Mouse (Mus musculus): ENCODE results near the gene Syngr1. TPM values are rescaled to one million over a fixed set of nuclear protein-coding genes. Genes with fewer than 3 reads are reported as not detected.

Syngr1 gene
- polyA plus RNA-seq, 1 experiment from 2014 or later: 38.6 TPM

GRCm38 (mm10) chr15:80098809-80099208 lies 7.7 kb downstream of the Syngr1 start:
- Histone ChIP-seq H3K4me1 (replicated peaks; ENCODE audit: control insufficient read depth, insufficient read depth, low read length) (peaks cover 40% of the 10 kb centered on the region), H3K9ac (ENCODE audit: low read depth, low read length) (peak overlapping the region; percentile 46), H3K27ac (ENCODE audit: low read depth, low read length) (no peak overlapping the region; the same call in 1 of the 2 replicates), H3K4me2 (peak overlapping the region; percentile 55), H3K36me3 (ENCODE audit: control insufficient read depth, insufficient read depth, low read length) (no peaks in the 10 kb centered on the region), H3K27me3 (replicated peaks; ENCODE audit: control insufficient read depth, insufficient read depth, low read length) (no peaks in the 10 kb centered on the region; the same call in 1 of the 2 replicates), H3K4me3 (ENCODE audit: low read depth, low read length) (no peak overlapping the region), H3K9me3 (ENCODE audit: control insufficient read depth, low read length) (no peaks in the 10 kb centered on the region)
- DNase-seq (ENCODE audit: low spot score) (no peak), ATAC-seq (replicated peaks; ENCODE audit: low FRiP score) (no peak)
- 24% methylated on average over 9 of the region's 9 CpGs for WGBS

- DNase-seq (ENCODE audit: low spot score): no peak
- Histone ChIP-seq H3K4me1 (replicated peaks; ENCODE audit: control insufficient read depth, insufficient read depth, low read length) (peaks cover 40% of the 10 kb centered on the region), H3K4me2 (no peak overlapping the region), H3K4me3 (ENCODE audit: low read depth, low read length) (no peak overlapping the region), H3K36me3 (ENCODE audit: control insufficient read depth, insufficient read depth, low read length) (no peaks in the 10 kb centered on the region), H3K9me3 (ENCODE audit: control insufficient read depth, low read length) (no peaks in the 10 kb centered on the region), H3K27me3 (replicated peaks; ENCODE audit: control insufficient read depth, insufficient read depth, low read length) (no peaks in the 10 kb centered on the region; the same call in 1 of the 2 replicates), H3K27ac (ENCODE audit: low read depth, low read length) (no peak overlapping the region), H3K9ac (ENCODE audit: low read depth, low read length) (no peak overlapping the region)
- 79% methylated on average over 3 of the region's 3 CpGs for WGBS
- ATAC-seq (replicated peaks; ENCODE audit: low FRiP score): no peak
Observed at GRCm38 (mm10) chr15:80099477-80099876, 8.3 kb downstream of the Syngr1 start.

GRCm38 (mm10) chr15:80100196-80100595 lies 9.1 kb downstream of the Syngr1 start:
- no peak for ATAC-seq (replicated peaks; ENCODE audit: low FRiP score)
- H3K4me1 ChIP-seq (replicated peaks; ENCODE audit: control insufficient read depth, insufficient read depth, low read length): peaks cover 47% of the 10 kb centered on the region
- DNase-seq (ENCODE audit: low spot score): no peak
- H3K9me3 ChIP-seq (ENCODE audit: control insufficient read depth, low read length): no peaks in the 10 kb centered on the region
- H3K27me3 ChIP-seq (replicated peaks; ENCODE audit: control insufficient read depth, insufficient read depth, low read length): no peaks in the 10 kb centered on the region; the same call in 1 of the 2 replicates
- H3K9ac ChIP-seq (ENCODE audit: low read depth, low read length): no peak overlapping the region
- 78% methylated on average over 3 of the region's 3 CpGs for WGBS
- H3K27ac ChIP-seq (ENCODE audit: low read depth, low read length): no peak overlapping the region
- no peak overlapping the region for H3K4me3 ChIP-seq (ENCODE audit: low read depth, low read length)
- H3K36me3 ChIP-seq (ENCODE audit: control insufficient read depth, insufficient read depth, low read length): no peaks in the 10 kb centered on the region
- no peak overlapping the region for H3K4me2 ChIP-seq

GRCm38 (mm10) chr15:80100871-80101270 lies 9.7 kb downstream of the Syngr1 start:
- WGBS: 73% methylated on average over 10 of the region's 10 CpGs
- ATAC-seq (replicated peaks; ENCODE audit: low FRiP score): no peak
- H3K4me2 ChIP-seq: no peak overlapping the region

GRCm38 (mm10) chr15:80101503-80101902 lies 10.4 kb downstream of the Syngr1 start:
- DNase-seq (ENCODE audit: low spot score) (no peak), ATAC-seq (replicated peaks; ENCODE audit: low FRiP score) (no peak)
- Histone ChIP-seq H3K4me3 (ENCODE audit: low read depth, low read length) (no peak overlapping the region), H3K27ac (ENCODE audit: low read depth, low read length) (no peak overlapping the region), H3K4me1 (replicated peaks; ENCODE audit: control insufficient read depth, insufficient read depth, low read length) (peaks cover 44% of the 10 kb centered on the region), H3K27me3 (replicated peaks; ENCODE audit: control insufficient read depth, insufficient read depth, low read length) (no peaks in the 10 kb centered on the region; the same call in 1 of the 2 replicates), H3K4me2 (no peak overlapping the region), H3K36me3 (ENCODE audit: control insufficient read depth, insufficient read depth, low read length) (no peaks in the 10 kb centered on the region), H3K9ac (ENCODE audit: low read depth, low read length) (no peak overlapping the region), H3K9me3 (ENCODE audit: control insufficient read depth, low read length) (no peaks in the 10 kb centered on the region)
- 85% methylated on average over 6 of the region's 6 CpGs for WGBS

More at GRCm38 (mm10) chr15:80100871-80101270, 9.7 kb downstream of the Syngr1 start:
- Histone ChIP-seq H3K4me1 (replicated peaks; ENCODE audit: control insufficient read depth, insufficient read depth, low read length) (peaks cover 49% of the 10 kb centered on the region), H3K4me3 (ENCODE audit: low read depth, low read length) (no peak overlapping the region), H3K36me3 (ENCODE audit: control insufficient read depth, insufficient read depth, low read length) (no peaks in the 10 kb centered on the region), H3K9ac (ENCODE audit: low read depth, low read length) (no peak overlapping the region), H3K27ac (ENCODE audit: low read depth, low read length) (no peak overlapping the region), H3K27me3 (replicated peaks; ENCODE audit: control insufficient read depth, insufficient read depth, low read length) (no peaks in the 10 kb centered on the region; the same call in 1 of the 2 replicates), H3K9me3 (ENCODE audit: control insufficient read depth, low read length) (no peaks in the 10 kb centered on the region)
- no peak for DNase-seq (ENCODE audit: low spot score)

- Histone ChIP-seq H3K4me1 (replicated peaks; ENCODE audit: control insufficient read depth, insufficient read depth, low read length) (peaks cover 35% of the 10 kb centered on the region), H3K27me3 (replicated peaks; ENCODE audit: control insufficient read depth, insufficient read depth, low read length) (no peaks in the 10 kb centered on the region; the same call in 1 of the 2 replicates), H3K4me3 (ENCODE audit: low read depth, low read length) (no peak overlapping the region)
Observed at GRCm38 (mm10) chr15:80102495-80102894, 11.4 kb downstream of the Syngr1 start.

GRCm38 (mm10) chr15:80105490-80106410 lies 14.6 kb downstream of the Syngr1 start:
- DNase-seq (ENCODE audit: low spot score) (no peak), ATAC-seq (replicated peaks; ENCODE audit: low FRiP score) (peak; percentile 64)
- Histone ChIP-seq H3K27ac (ENCODE audit: low read depth, low read length) (peak overlapping the region; percentile 17; the same call in 1 of the 2 replicates), H3K4me1 (replicated peaks; ENCODE audit: control insufficient read depth, insufficient read depth, low read length) (peaks cover 15% of the 10 kb centered on the region), H3K4me2 (peak overlapping the region; percentile 3; the same call in 1 of the 2 replicates), H3K36me3 (ENCODE audit: control insufficient read depth, insufficient read depth, low read length) (no peaks in the 10 kb centered on the region), H3K4me3 (ENCODE audit: low read depth, low read length) (no peak overlapping the region), H3K9me3 (ENCODE audit: control insufficient read depth, low read length) (no peaks in the 10 kb centered on the region), H3K9ac (ENCODE audit: low read depth, low read length) (no peak overlapping the region), H3K27me3 (replicated peaks; ENCODE audit: control insufficient read depth, insufficient read depth, low read length) (no peaks in the 10 kb centered on the region; the same call in 1 of the 2 replicates)
- 61% methylated on average over 12 of the region's 12 CpGs for WGBS

More at GRCm38 (mm10) chr15:80102495-80102894, 11.4 kb downstream of the Syngr1 start:
- Histone ChIP-seq H3K4me2 (no peak overlapping the region), H3K36me3 (ENCODE audit: control insufficient read depth, insufficient read depth, low read length) (no peaks in the 10 kb centered on the region), H3K27ac (ENCODE audit: low read depth, low read length) (no peak overlapping the region), H3K9me3 (ENCODE audit: control insufficient read depth, low read length) (no peaks in the 10 kb centered on the region), H3K9ac (ENCODE audit: low read depth, low read length) (no peak overlapping the region)
- ATAC-seq (replicated peaks; ENCODE audit: low FRiP score) (no peak), DNase-seq (ENCODE audit: low spot score) (no peak)
- 76% methylated on average over 6 of the region's 6 CpGs for WGBS

GRCm38 (mm10) chr15:80107143-80107542 lies 16.0 kb downstream of the Syngr1 start:
- H3K36me3 ChIP-seq (ENCODE audit: control insufficient read depth, insufficient read depth, low read length): no peaks in the 10 kb centered on the region
- no peak overlapping the region for H3K27ac ChIP-seq (ENCODE audit: low read depth, low read length)
- no peak overlapping the region for H3K4me2 ChIP-seq
- H3K4me1 ChIP-seq (replicated peaks; ENCODE audit: control insufficient read depth, insufficient read depth, low read length): peaks cover 15% of the 10 kb centered on the region
- H3K4me3 ChIP-seq (ENCODE audit: low read depth, low read length): no peak overlapping the region
- ATAC-seq (replicated peaks; ENCODE audit: low FRiP score): no peak
- no peak overlapping the region for H3K9ac ChIP-seq (ENCODE audit: low read depth, low read length)
- no peaks in the 10 kb centered on the region for H3K9me3 ChIP-seq (ENCODE audit: control insufficient read depth, low read length)
- 93% methylated on average over 8 of the region's 8 CpGs for WGBS
- no peaks in the 10 kb centered on the region for H3K27me3 ChIP-seq (replicated peaks; ENCODE audit: control insufficient read depth, insufficient read depth, low read length)
- DNase-seq (ENCODE audit: low spot score): no peak
